In the genomic region with DNA sequence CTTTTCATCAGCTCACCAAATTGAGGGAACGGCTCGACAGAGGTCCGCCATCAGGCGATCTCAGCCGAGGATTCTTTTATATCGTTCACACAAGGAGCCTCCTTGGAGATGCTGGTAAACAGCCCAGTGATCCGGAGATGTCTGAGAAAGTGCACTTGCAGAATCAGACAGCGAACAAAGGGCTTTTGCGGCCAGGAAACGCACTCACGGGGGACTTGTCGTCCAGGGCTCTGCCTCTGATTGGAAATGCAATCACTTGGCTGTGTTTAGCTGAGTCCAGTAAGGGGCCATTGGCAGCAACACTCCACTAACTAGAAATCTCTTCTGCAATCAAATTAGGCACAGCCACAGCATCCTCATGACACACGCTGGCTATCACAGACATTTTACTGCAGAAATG, we compare ENCODE assay signal across 16 mouse cellular contexts.
DNase-seq lines count a peak whose midpoint lies in the region; ATAC-seq and TF ChIP-seq lines count a peak whose summit lies in the region.
"Had no signal": no experiment of that assay in that cellular context is flagged by ENCODE, and none has a peak within 500 bp of the region (broad histone marks: within the 10 kb centered on the region; RNA-seq: fewer than 3 reads in every experiment).

No protein-coding gene starts in this region.

- peaks cover 8% of the 10 kb centered on the region for H3K4me1 ChIP-seq in forebrain, embryonic 13.5 days
- no peaks in the 10 kb centered on the region for H3K4me1 ChIP-seq in forebrain, embryonic 11.5 days (replicated peaks; ENCODE audit: control insufficient read depth, insufficient read depth, low read length)
- H3K4me1 ChIP-seq in forebrain, postnatal 0 days (ENCODE audit: insufficient read depth) = peaks cover 8% of the 10 kb centered on the region; the same call in 1 of the 2 replicates
- H3K4me1 ChIP-seq in midbrain, embryonic 15.5 days = peaks cover 21% of the 10 kb centered on the region
- H3K4me1 ChIP-seq: stomach, embryonic 15.5 days had no signal

- no peaks in the 10 kb centered on the region for H3K36me3 ChIP-seq in forebrain, embryonic 13.5 days (ENCODE audit: poor library complexity, severe bottlenecking)
- no peaks in the 10 kb centered on the region for H3K36me3 ChIP-seq in forebrain, embryonic 11.5 days (ENCODE audit: control insufficient read depth, insufficient read depth, low read length)
- H3K36me3 ChIP-seq in forebrain, postnatal 0 days (ENCODE audit: insufficient read depth) = no peaks in the 10 kb centered on the region
- no peaks in the 10 kb centered on the region for H3K36me3 ChIP-seq in midbrain, embryonic 15.5 days (replicated peaks)
- H3K36me3 ChIP-seq: embryonic facial prominence, embryonic 12.5 days; stomach, embryonic 15.5 days had no signal

- peak overlapping the region; percentile 39 for H3K4me2 ChIP-seq in forebrain, embryonic 13.5 days
- H3K4me2 ChIP-seq in forebrain, embryonic 11.5 days (ENCODE audit: low read depth, low read length, severe bottlenecking) = no peak overlapping the region
- peak overlapping the region; percentile 27 for H3K4me2 ChIP-seq in forebrain, postnatal 0 days (ENCODE audit: low read depth)
- peak overlapping the region; percentile 17; the same call in 1 of the 2 replicates for H3K4me2 ChIP-seq in midbrain, embryonic 15.5 days
- H3K4me2 ChIP-seq: embryonic facial prominence, embryonic 12.5 days; liver, embryonic 11.5 days; stomach, embryonic 15.5 days had no signal

- no peak for ATAC-seq in forebrain, embryonic 13.5 days
- ATAC-seq in forebrain, embryonic 11.5 days (replicated peaks; ENCODE audit: low FRiP score) = no peak
- peak; percentile 61 for ATAC-seq in forebrain, postnatal 0 days
- ATAC-seq in midbrain, embryonic 15.5 days (replicated peaks) = peak; percentile 60; the same call in 1 of the 2 replicates
- ATAC-seq in inflammation-experienced regulatory T-cells, adult 6 months = no peak

- no peaks in the 10 kb centered on the region for H3K9me3 ChIP-seq in forebrain, embryonic 13.5 days (replicated peaks)
- H3K9me3 ChIP-seq in forebrain, embryonic 11.5 days (ENCODE audit: control insufficient read depth, low read length) = no peaks in the 10 kb centered on the region
- no peaks in the 10 kb centered on the region for H3K9me3 ChIP-seq in forebrain, postnatal 0 days (ENCODE audit: low read length)
- H3K9me3 ChIP-seq in midbrain, embryonic 15.5 days = no peaks in the 10 kb centered on the region
- H3K9me3 ChIP-seq: embryonic facial prominence, embryonic 12.5 days; stomach, embryonic 15.5 days had no signal

- H3K4me3 ChIP-seq in forebrain, embryonic 13.5 days = no peak overlapping the region
- H3K4me3 ChIP-seq in forebrain, embryonic 11.5 days (ENCODE audit: low read depth, low read length) = no peak overlapping the region
- H3K4me3 ChIP-seq in forebrain, postnatal 0 days (ENCODE audit: low read depth, low read length) = no peak overlapping the region
- H3K4me3 ChIP-seq in midbrain, embryonic 15.5 days = no peak overlapping the region
- H3K4me3 ChIP-seq: embryonic facial prominence, embryonic 12.5 days; heart, adult 2 months; myocyte; stomach, embryonic 15.5 days had no signal

- H3K27ac ChIP-seq in forebrain, embryonic 13.5 days = 0 out of 2 replicates have a peak overlapping the region, but pooled peaks have one; percentile 3
- H3K27ac ChIP-seq in forebrain, embryonic 11.5 days (ENCODE audit: low read depth, low read length) = no peak overlapping the region
- H3K27ac ChIP-seq in forebrain, postnatal 0 days (ENCODE audit: low read depth, low read length) = peak overlapping the region; percentile 16; the same call in 1 of the 2 replicates
- H3K27ac ChIP-seq in midbrain, embryonic 15.5 days = peak overlapping the region; percentile 57
- H3K27ac ChIP-seq: embryonic facial prominence, embryonic 12.5 days; heart, adult 2 months; stomach, embryonic 15.5 days had no signal

- TF ChIP-seq CTCF in brain, embryonic 14.5 days (IDR thresholded peaks at IDR 0.05; ENCODE audit: borderline replicate concordance, extremely low read depth, insufficient read depth, insufficient read length) = no peak
- TF ChIP-seq CTCF in forebrain, postnatal 0 days (IDR thresholded peaks at IDR 0.05; ENCODE audit: low read depth) = no peak

- H3K9ac ChIP-seq in forebrain, embryonic 13.5 days = peak overlapping the region; percentile 22; the same call in 1 of the 2 replicates
- H3K9ac ChIP-seq in forebrain, embryonic 11.5 days (ENCODE audit: low read length) = no peak overlapping the region
- peak overlapping the region; percentile 25 for H3K9ac ChIP-seq in forebrain, postnatal 0 days
- H3K9ac ChIP-seq in midbrain, embryonic 15.5 days = no peak overlapping the region
- H3K9ac ChIP-seq: embryonic facial prominence, embryonic 12.5 days; stomach, embryonic 15.5 days had no signal

- no peak for TF ChIP-seq POLR2A in brain, embryonic 14.5 days (IDR thresholded peaks at IDR 0.05; ENCODE audit: borderline replicate concordance, extremely low read depth, insufficient read depth, insufficient read length, poor library complexity, severe bottlenecking)

- no peaks in the 10 kb centered on the region for H3K27me3 ChIP-seq in forebrain, embryonic 13.5 days
- H3K27me3 ChIP-seq in forebrain, embryonic 11.5 days (ENCODE audit: control insufficient read depth, insufficient read depth, low read length) = no peaks in the 10 kb centered on the region
- no peaks in the 10 kb centered on the region for H3K27me3 ChIP-seq in forebrain, postnatal 0 days (ENCODE audit: insufficient read depth, low read length)
- H3K27me3 ChIP-seq in midbrain, embryonic 15.5 days (replicated peaks) = no peaks in the 10 kb centered on the region
- H3K27me3 ChIP-seq: embryonic facial prominence, embryonic 12.5 days; stomach, embryonic 15.5 days had no signal

- no peak for DNase-seq in forebrain, embryonic 11.5 days (ENCODE audit: low spot score)
- DNase-seq in brain, embryonic 14.5 days (ENCODE audit: low read depth) = peak; percentile 81
- DNase-seq in forebrain, postnatal 0 days = peak; percentile 56
- DNase-seq in kidney, postnatal 10 days = no peak
- no peak for DNase-seq in ovary, adult 18-20 months (ENCODE audit: low spot score)
- DNase-seq: heart, adult 2 months; heart, postnatal 36 days; lung, postnatal 14 days; thymus, postnatal 4 days had no signal

- WGBS in forebrain, embryonic 13.5 days = 25% methylated on average over 13 of the region's 13 CpGs
- 59% methylated on average over 13 of the region's 13 CpGs for WGBS in forebrain, embryonic 11.5 days
- 13% methylated on average over 13 of the region's 13 CpGs for WGBS in forebrain, postnatal 0 days
- 26% methylated on average over 13 of the region's 13 CpGs for WGBS in midbrain, embryonic 15.5 days

Comparison
In these comparisons a context has a peak if more than half of its experiments do, and no peak if none do; other contexts are left out.
1. ATAC-seq: peak in forebrain, postnatal 0 days (single experiment) and midbrain, embryonic 15.5 days (single experiment); none in forebrain, embryonic 13.5 days (single experiment), forebrain, embryonic 11.5 days (single experiment) and inflammation-experienced regulatory T-cells, adult 6 months (single experiment).
2. H3K9ac ChIP-seq: peak in forebrain, embryonic 13.5 days (single experiment) and forebrain, postnatal 0 days (single experiment); none in forebrain, embryonic 11.5 days (single experiment) and midbrain, embryonic 15.5 days (single experiment).
3. DNase-seq: peak in brain, embryonic 14.5 days (single experiment) and forebrain, postnatal 0 days (single experiment); none in forebrain, embryonic 11.5 days (single experiment), kidney, postnatal 10 days (single experiment) and ovary, adult 18-20 months (single experiment).